Mouse (Mus musculus) embryonic facial prominence, embryonic 11.5 days (tissue): ENCODE results near the gene Zfyve9. TPM values are rescaled to one million over a fixed set of nuclear protein-coding genes. Genes with fewer than 3 reads are reported as not detected.

Source experiments
- ATAC-seq: fragments of 200-750 bp; cut with Nextera tagmentation; replicated peaks from 2 replicates; pipeline ENCODE4 v1.8.0; 2017; ENCODE audit warnings: low read depth; ENCODE audit not compliant: insufficient number of reproducible peaks, low FRiP score, low TSS enrichment
- DNase-seq: peaks from one replicate; pipeline ENCODE4 v3.0.0-alpha.2; 2015; ENCODE audit warnings: low spot score
- H3K27ac ChIP-seq: fragments of 300-500 bp; sonication (generic); replicated peaks from 2 replicates; pipeline ENCODE4 v1.5.1; 2014; ENCODE audit warnings: mild to moderate bottlenecking, low read depth, low read length, control low read depth
- H3K27me3 ChIP-seq: fragments of 300-500 bp; sonication (generic); 2 replicates; pipeline ENCODE4 v1.6.1; 2014; ENCODE audit warnings: mild to moderate bottlenecking, low read length, moderate library complexity, mixed read lengths; ENCODE audit not compliant: control insufficient read depth, insufficient read depth
- H3K36me3 ChIP-seq: fragments of 300-500 bp; sonication (generic); replicated peaks from 2 replicates; pipeline ENCODE4 v1.6.1; 2014; ENCODE audit warnings: low read depth, mild to moderate bottlenecking, low read length, moderate library complexity, mixed read lengths; ENCODE audit not compliant: control insufficient read depth, insufficient read depth
- H3K4me1 ChIP-seq: fragments of 300-500 bp; sonication (generic); 2 replicates; pipeline ENCODE4 v1.6.1; 2014; ENCODE audit warnings: low read length, mixed read lengths; ENCODE audit not compliant: control insufficient read depth, insufficient read depth
- H3K4me2 ChIP-seq: fragments of 300-500 bp; sonication (generic); 2 replicates; pipeline ENCODE4 v1.6.1; 2014; ENCODE audit warnings: low read depth, mild to moderate bottlenecking, control low read depth, low read length, moderate library complexity
- H3K4me3 ChIP-seq: fragments of 300-500 bp; sonication (generic); 2 replicates; pipeline ENCODE4 v1.5.1; 2014; ENCODE audit warnings: low read depth, low read length, control low read depth
- H3K9ac ChIP-seq: fragments of 300-500 bp; sonication (generic); replicated peaks from 2 replicates; pipeline ENCODE4 v1.6.1; 2014; ENCODE audit warnings: mild to moderate bottlenecking, control low read depth, low read length
- H3K9me3 ChIP-seq: fragments of 300-500 bp; sonication (generic); replicated peaks from 2 replicates; pipeline ENCODE4 v1.6.1; 2016; ENCODE audit warnings: mild to moderate bottlenecking, low read length, inconsistent platforms, mixed read lengths; ENCODE audit not compliant: control insufficient read depth
- WGBS: fragments of 180-500 bp; shearing (Covaris S2); extraction: QIAGEN DNeasy Blood & Tissue Kit; methylation state at CpG from one replicate; pipeline ENCODE4 v1.1.7; 2014; 5-methylcytosine and 5-hydroxymethylcytosine counted together
- polyA plus RNA-seq: library from polyadenylated mRNA; unstranded; fragments of >200 nt; fragmentation: Nextera tagmentation; extraction: Ambion mirVana; gene quantifications from 2 replicates; pipeline ENCODE4 v1.2.1, GENCODE M21; 2014

Zfyve9 gene
- polyA plus RNA-seq, 1 experiment from 2014 or later = 3.8 TPM

DNA sequence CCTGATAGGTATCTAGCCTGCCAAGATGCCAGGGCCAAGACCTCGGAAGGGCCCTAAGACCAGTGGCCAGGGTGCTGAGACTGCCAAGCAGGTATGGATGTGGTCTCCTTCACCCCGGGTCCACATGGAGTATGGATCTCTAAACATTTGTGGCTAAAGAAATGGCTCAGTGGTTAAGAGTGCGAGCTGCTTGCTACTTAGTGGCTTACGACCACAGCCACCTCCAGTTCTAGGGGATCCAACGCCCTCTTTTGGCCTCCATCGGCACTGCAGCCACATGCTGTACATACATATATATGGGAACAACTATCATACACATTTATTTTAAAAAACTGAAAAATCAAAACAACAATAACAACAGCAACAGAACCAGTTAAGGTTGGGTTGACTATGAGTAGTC, 159.1 kb downstream of the Zfyve9 start:
- WGBS = 95% methylated on average over 6 of the region's 6 CpGs
- H3K9me3 ChIP-seq = no peaks in the 10 kb centered on the region
- H3K4me2 ChIP-seq = no peak overlapping the region
- H3K9ac ChIP-seq = no peak overlapping the region
- ATAC-seq (no peak), DNase-seq (no peak)
- no peaks in the 10 kb centered on the region for H3K27me3 ChIP-seq
- H3K4me1 ChIP-seq = no peaks in the 10 kb centered on the region
- no peak overlapping the region for H3K27ac ChIP-seq
- no peak overlapping the region for H3K4me3 ChIP-seq
- no peaks in the 10 kb centered on the region for H3K36me3 ChIP-seq

DNA sequence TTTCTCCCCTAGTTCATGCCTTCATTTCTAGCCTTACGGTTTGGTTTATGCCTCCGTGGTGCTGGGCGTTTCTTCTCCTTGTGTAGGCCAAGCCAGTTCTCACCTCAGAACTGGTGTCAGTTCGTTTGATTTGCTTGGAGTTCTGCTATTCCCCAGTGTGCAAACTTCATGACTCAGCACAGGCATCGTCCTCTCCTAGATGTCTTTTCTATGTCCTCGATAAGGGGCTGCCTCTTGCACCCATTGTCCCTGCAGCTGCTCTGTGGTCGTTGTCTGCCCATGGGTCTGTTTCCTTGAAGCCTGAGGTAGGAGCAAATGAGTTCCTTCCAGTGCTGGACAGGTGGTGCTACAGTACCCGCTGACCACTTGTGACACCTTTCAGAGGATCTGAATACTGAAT, 160.1 kb downstream of the Zfyve9 start:
- Histone ChIP-seq H3K9me3 (no peaks in the 10 kb centered on the region), H3K36me3 (no peaks in the 10 kb centered on the region), H3K27ac (peak overlapping the region; percentile 37; the same call in 1 of the 2 replicates), H3K27me3 (no peaks in the 10 kb centered on the region), H3K4me2 (peak overlapping the region; percentile 84), H3K9ac (peak overlapping the region; percentile 85), H3K4me1 (no peaks in the 10 kb centered on the region), H3K4me3 (peak overlapping the region; percentile 56)
- DNase-seq = peak; percentile 8
- 24% methylated on average over 8 of the region's 8 CpGs for WGBS
- no peak for ATAC-seq

- H3K36me3 ChIP-seq = no peaks in the 10 kb centered on the region
- WGBS = under 1% methylated on average over 77 of the region's 86 CpGs
- peak within 1 kb of the TSS; percentile 84 for H3K4me2 ChIP-seq
- ATAC-seq (peak; percentile 89), DNase-seq (peak; percentile 92)
- no peaks in the 10 kb centered on the region for H3K27me3 ChIP-seq
- peak within 1 kb of the TSS; percentile 70 for H3K27ac ChIP-seq
- no peaks in the 10 kb centered on the region for H3K4me1 ChIP-seq
- peak within 1 kb of the TSS; percentile 56 for H3K4me3 ChIP-seq
- H3K9ac ChIP-seq = peak within 1 kb of the TSS; percentile 85
- no peaks in the 10 kb centered on the region for H3K9me3 ChIP-seq
Measured at GRCm38 (mm10) chr4:108619587-108620341, 160.8 kb downstream of the Zfyve9 start, which contains the start of gene Cc2d1b. Gene Cc2d1b (plus strand): TSS chr4:108619940.

GRCm38 (mm10) chr4:108619165-108619564, 161.4 kb downstream of the Zfyve9 start:
- Histone ChIP-seq H3K9ac (peak overlapping the region; percentile 85), H3K9me3 (no peaks in the 10 kb centered on the region), H3K4me3 (peak overlapping the region; percentile 56), H3K36me3 (no peaks in the 10 kb centered on the region), H3K27me3 (no peaks in the 10 kb centered on the region), H3K4me1 (no peaks in the 10 kb centered on the region), H3K4me2 (peak overlapping the region; percentile 84), H3K27ac (peak overlapping the region; percentile 70)
- WGBS = 2% methylated on average over 10 of the region's 10 CpGs
- ATAC-seq (peak; percentile 61), DNase-seq (peak; percentile 56)

- Histone ChIP-seq H3K9ac (no peak overlapping the region; the same call in 1 of the 2 replicates), H3K4me1 (no peaks in the 10 kb centered on the region), H3K4me2 (no peak overlapping the region), H3K27me3 (no peaks in the 10 kb centered on the region), H3K9me3 (no peaks in the 10 kb centered on the region), H3K27ac (no peak overlapping the region; the same call in 1 of the 2 replicates), H3K4me3 (no peak overlapping the region), H3K36me3 (no peaks in the 10 kb centered on the region)
- 63% methylated on average over 4 of the region's 4 CpGs for WGBS
- no peak for DNase-seq
- no peak for ATAC-seq
Measured at GRCm38 (mm10) chr4:108618586-108618985, 162.0 kb downstream of the Zfyve9 start.

DNA sequence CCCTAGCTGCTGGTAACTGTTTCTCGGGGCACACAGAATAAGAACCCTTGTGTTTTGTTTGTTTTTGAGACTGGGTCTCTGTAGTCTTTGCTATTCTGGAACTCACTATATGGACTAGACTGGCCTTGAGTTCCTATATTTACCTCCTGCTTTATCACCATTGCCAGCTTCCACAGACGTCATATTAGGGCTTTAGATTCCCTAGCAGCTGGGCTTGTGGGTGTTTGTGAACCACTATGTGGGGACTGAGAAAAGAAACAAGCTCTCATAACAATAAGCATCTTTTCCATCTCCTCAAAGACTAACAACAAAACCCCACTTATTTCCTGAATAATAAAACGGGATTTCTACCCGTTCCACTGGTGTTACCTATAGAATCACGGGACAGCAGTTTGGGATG, 169.7 kb downstream of the Zfyve9 start:
- 88% methylated on average over 5 of the region's 5 CpGs for WGBS
- H3K36me3 ChIP-seq = no peaks in the 10 kb centered on the region
- ATAC-seq = no peak

GRCm38 (mm10) chr4:108608651-108609050, 171.9 kb downstream of the Zfyve9 start:
- DNase-seq (no peak), ATAC-seq (no peak)
- 79% methylated on average over 3 of the region's 3 CpGs for WGBS
- Histone ChIP-seq H3K4me3 (no peak overlapping the region), H3K27me3 (no peaks in the 10 kb centered on the region), H3K9me3 (no peaks in the 10 kb centered on the region), H3K9ac (no peak overlapping the region), H3K27ac (no peak overlapping the region), H3K4me2 (no peak overlapping the region), H3K36me3 (no peaks in the 10 kb centered on the region; the same call in 1 of the 2 replicates), H3K4me1 (no peaks in the 10 kb centered on the region)

More for the DNA sequence above, 169.7 kb downstream of the Zfyve9 start:
- Histone ChIP-seq H3K9me3 (no peaks in the 10 kb centered on the region), H3K4me3 (no peak overlapping the region), H3K9ac (no peak overlapping the region), H3K27ac (no peak overlapping the region), H3K4me2 (no peak overlapping the region), H3K4me1 (no peaks in the 10 kb centered on the region), H3K27me3 (no peaks in the 10 kb centered on the region)
- DNase-seq = no peak

- no peak overlapping the region for H3K27ac ChIP-seq
- no peaks in the 10 kb centered on the region for H3K4me1 ChIP-seq
- no peak overlapping the region for H3K4me3 ChIP-seq
- peaks cover 4% of the 10 kb centered on the region for H3K36me3 ChIP-seq
- ATAC-seq = no peak
- no peak overlapping the region for H3K9ac ChIP-seq
- H3K4me2 ChIP-seq = no peak overlapping the region
- H3K27me3 ChIP-seq = no peaks in the 10 kb centered on the region
- no peaks in the 10 kb centered on the region for H3K9me3 ChIP-seq
- DNase-seq = no peak
- 94% methylated on average over 7 of the region's 7 CpGs for whole genome bisulfite sequencing
Measured at GRCm38 (mm10) chr4:108601870-108602269, 178.7 kb downstream of the Zfyve9 start.
